Mouse (Mus musculus) forebrain, embryonic 13.5 days (tissue): ENCODE measurements around the gene Cd59a. TPM values are rescaled to one million over a fixed set of nuclear protein-coding genes. Genes with fewer than 3 reads are reported as not detected.
"Not testable (repeated sequence)": the region's sequence is repeated elsewhere in the genome, so short reads cannot be mapped to it uniquely, and the experiment has no call there.

Source experiments
- ATAC-seq: fragments of 200-750 bp; cut with Nextera tagmentation; 2 replicates; pipeline ENCODE4 v1.8.0; 2017
- H3K27ac ChIP-seq: fragments of 300-500 bp; sonication (generic); 2 replicates; pipeline ENCODE4 v1.5.1; 2015; ENCODE audit warnings: inconsistent platforms, mild to moderate bottlenecking, moderate library complexity
- H3K27me3 ChIP-seq: fragments of 300-500 bp; sonication (generic); 2 replicates; pipeline ENCODE4 v1.6.1; 2015; ENCODE audit warnings: mild to moderate bottlenecking, inconsistent platforms
- H3K36me3 ChIP-seq: fragments of 300-500 bp; sonication (generic); 2 replicates; pipeline ENCODE4 v1.6.1; 2015; ENCODE audit warnings: mild to moderate bottlenecking, inconsistent platforms; ENCODE audit not compliant: poor library complexity, severe bottlenecking
- H3K4me1 ChIP-seq: fragments of 300-500 bp; sonication (generic); 2 replicates; pipeline ENCODE4 v1.6.1; 2015; ENCODE audit warnings: inconsistent platforms
- H3K4me2 ChIP-seq: fragments of 300-500 bp; sonication (generic); 2 replicates; pipeline ENCODE4 v1.6.1; 2015; ENCODE audit warnings: inconsistent platforms, mild to moderate bottlenecking, moderate library complexity
- H3K4me3 ChIP-seq: fragments of 300-500 bp; sonication (generic); 2 replicates; pipeline ENCODE4 v1.5.1; 2015; ENCODE audit warnings: mild to moderate bottlenecking, inconsistent platforms
- H3K9ac ChIP-seq: fragments of 300-500 bp; sonication (generic); 2 replicates; pipeline ENCODE4 v1.6.1; 2015; ENCODE audit warnings: mild to moderate bottlenecking, inconsistent platforms
- H3K9me3 ChIP-seq: fragments of 300-500 bp; sonication (generic); replicated peaks from 2 replicates; pipeline ENCODE4 v1.6.1; 2016; ENCODE audit warnings: inconsistent platforms
- WGBS: fragments of 180-500 bp; shearing (Covaris S2); methylation state at CpG from one replicate; pipeline ENCODE4 v1.1.7; 2015; 5-methylcytosine and 5-hydroxymethylcytosine counted together
- polyA plus RNA-seq: library from polyadenylated mRNA; unstranded; fragments of >200 nt; fragmentation: Nextera tagmentation; extraction: Ambion mirVana; gene quantifications from 2 replicates; pipeline ENCODE4 v1.2.1, GENCODE M21; 2015

Cd59a gene
- polyA plus RNA-seq: 7.9 and 8.1 TPM in 2 replicates

- H3K27ac ChIP-seq: no peak within 1 kb of the TSS
- peak within 1 kb of the TSS; percentile 58 for H3K9ac ChIP-seq
- 5% methylated on average over 15 of the region's 15 CpGs for WGBS
Measured at GRCm38 (mm10) chr2:104095741-104096213, at the start of gene Cd59a. Gene Cd59a, plus strand, starts transcription at chr2:104095801.

GRCm38 (mm10) chr2:104058381-104058780 lies 37.2 kb upstream of the Cd59a start:
- 94% methylated on average over 1 of the region's 1 CpGs for WGBS
- no peaks in the 10 kb centered on the region for H3K27me3 ChIP-seq
- no peak overlapping the region for H3K4me2 ChIP-seq
- H3K9ac ChIP-seq: no peak overlapping the region
- no peak for ATAC-seq
- H3K9me3 ChIP-seq: no peaks in the 10 kb centered on the region
- no peak overlapping the region for H3K27ac ChIP-seq
- H3K36me3 ChIP-seq: peaks cover 47% of the 10 kb centered on the region
- no peak overlapping the region for H3K4me3 ChIP-seq
- no peaks in the 10 kb centered on the region for H3K4me1 ChIP-seq

More at GRCm38 (mm10) chr2:104095741-104096213, at the start of gene Cd59a:
- H3K36me3 ChIP-seq: no peaks in the 10 kb centered on the region
- H3K9me3 ChIP-seq: no peaks in the 10 kb centered on the region
- ATAC-seq: peak; percentile 83
- H3K4me2 ChIP-seq: peak within 1 kb of the TSS; percentile 60
- peak within 1 kb of the TSS; percentile 41 for H3K4me3 ChIP-seq
- H3K4me1 ChIP-seq: peaks cover 8% of the 10 kb centered on the region
- no peaks in the 10 kb centered on the region for H3K27me3 ChIP-seq

GRCm38 (mm10) chr2:104058954-104059353 lies 36.6 kb upstream of the Cd59a start:
- Histone ChIP-seq H3K27me3 (no peaks in the 10 kb centered on the region), H3K4me3 (no peak overlapping the region), H3K4me2 (no peak overlapping the region), H3K27ac (no peak overlapping the region), H3K4me1 (no peaks in the 10 kb centered on the region), H3K9me3 (no peaks in the 10 kb centered on the region), H3K36me3 (peaks cover 41% of the 10 kb centered on the region), H3K9ac (no peak overlapping the region)
- 93% methylated on average over 4 of the region's 4 CpGs for WGBS
- ATAC-seq: no peak

GRCm38 (mm10) chr2:104059786-104060185 lies 35.8 kb upstream of the Cd59a start:
- Histone ChIP-seq H3K27me3 (no peaks in the 10 kb centered on the region), H3K4me1 (no peaks in the 10 kb centered on the region), H3K4me3 (no peak overlapping the region), H3K36me3 (peaks cover 33% of the 10 kb centered on the region), H3K4me2 (no peak overlapping the region), H3K9ac (no peak overlapping the region), H3K9me3 (no peaks in the 10 kb centered on the region), H3K27ac (no peak overlapping the region)
- 91% methylated on average over 10 of the region's 10 CpGs for WGBS
- ATAC-seq: no peak

- Histone ChIP-seq H3K27me3 (no peaks in the 10 kb centered on the region), H3K36me3 (peaks cover 25% of the 10 kb centered on the region), H3K9me3 (no peaks in the 10 kb centered on the region), H3K4me3 (no peak overlapping the region), H3K9ac (no peak overlapping the region), H3K4me1 (no peaks in the 10 kb centered on the region), H3K4me2 (no peak overlapping the region), H3K27ac (no peak overlapping the region)
- WGBS: 95% methylated on average over 6 of the region's 6 CpGs
- ATAC-seq: no peak
Measured at GRCm38 (mm10) chr2:104060996-104061395, 34.6 kb upstream of the Cd59a start.

- no peaks in the 10 kb centered on the region for H3K9me3 ChIP-seq
- no peaks in the 10 kb centered on the region for H3K4me1 ChIP-seq
- no peak overlapping the region for H3K9ac ChIP-seq
- H3K4me3 ChIP-seq: no peak overlapping the region
- no peaks in the 10 kb centered on the region for H3K27me3 ChIP-seq
- peaks cover 25% of the 10 kb centered on the region for H3K36me3 ChIP-seq
- H3K27ac ChIP-seq: no peak overlapping the region
- no peak for ATAC-seq
- H3K4me2 ChIP-seq: no peak overlapping the region
Measured at GRCm38 (mm10) chr2:104062665-104063064, 32.9 kb upstream of the Cd59a start.

GRCm38 (mm10) chr2:104064152-104064551 lies 31.4 kb upstream of the Cd59a start:
- 92% methylated on average over 2 of the region's 2 CpGs for WGBS
- no peak for ATAC-seq
- H3K4me1 ChIP-seq: no peaks in the 10 kb centered on the region
- no peaks in the 10 kb centered on the region for H3K27me3 ChIP-seq
- H3K27ac ChIP-seq: no peak overlapping the region
- no peaks in the 10 kb centered on the region for H3K9me3 ChIP-seq
- H3K9ac ChIP-seq: no peak overlapping the region
- H3K4me3 ChIP-seq: no peak overlapping the region
- H3K4me2 ChIP-seq: no peak overlapping the region
- H3K36me3 ChIP-seq: peaks cover 19% of the 10 kb centered on the region

- H3K9ac ChIP-seq, H3K4me1 ChIP-seq, H3K27ac ChIP-seq, H3K36me3 ChIP-seq, ATAC-seq, H3K27me3 ChIP-seq, H3K4me2 ChIP-seq, H3K4me3 ChIP-seq, H3K9me3 ChIP-seq: not testable (repeated sequence)
- 86% methylated on average over 6 of the region's 6 CpGs for WGBS
Measured at GRCm38 (mm10) chr2:104065526-104065925, 30.1 kb upstream of the Cd59a start, which contains the start of gene Gm10912. Gene Gm10912, plus strand, starts transcription at chr2:104065826.

GRCm38 (mm10) chr2:104068450-104068849 lies 27.2 kb upstream of the Cd59a start, which contains the start of gene Gm10799:
Gene Gm10799, minus strand, starts transcription at chr2:104068550.
- not testable (repeated sequence) for H3K4me1 ChIP-seq, H3K4me2 ChIP-seq, H3K4me3 ChIP-seq, H3K27me3 ChIP-seq, H3K9me3 ChIP-seq, H3K36me3 ChIP-seq, H3K9ac ChIP-seq, H3K27ac ChIP-seq, ATAC-seq
- WGBS: 76% methylated on average over 7 of the region's 7 CpGs

GRCm38 (mm10) chr2:104069704-104070185 lies 25.9 kb upstream of the Cd59a start, which contains the start of gene Cd59b:
Gene Cd59b, plus strand, starts transcription at chr2:104069849.
- Histone ChIP-seq H3K9me3 (no peaks in the 10 kb centered on the region), H3K9ac (peak within 1 kb of the TSS; percentile 21; the same call in 1 of the 2 replicates), H3K36me3 (no peaks in the 10 kb centered on the region), H3K4me3 (peak within 1 kb of the TSS; percentile 38), H3K27ac (no peak within 1 kb of the TSS), H3K4me2 (peak within 1 kb of the TSS; percentile 62), H3K4me1 (peaks cover 6% of the 10 kb centered on the region; the same call in 1 of the 2 replicates), H3K27me3 (no peaks in the 10 kb centered on the region)
- peak; percentile 87 for ATAC-seq
- 8% methylated on average over 13 of the region's 13 CpGs for WGBS

- not testable (repeated sequence) for H3K9me3 ChIP-seq, ATAC-seq, H3K27me3 ChIP-seq, H3K9ac ChIP-seq, H3K27ac ChIP-seq, H3K4me2 ChIP-seq, H3K4me3 ChIP-seq, H3K36me3 ChIP-seq, H3K4me1 ChIP-seq
- 78% methylated on average over 5 of the region's 5 CpGs for WGBS
Measured at GRCm38 (mm10) chr2:104078285-104078684, 17.3 kb upstream of the Cd59a start.

GRCm38 (mm10) chr2:104081436-104082050 lies 14.1 kb upstream of the Cd59a start:
- not testable (repeated sequence) for H3K4me3 ChIP-seq, H3K36me3 ChIP-seq, H3K9ac ChIP-seq, H3K27ac ChIP-seq, H3K27me3 ChIP-seq, ATAC-seq, H3K4me2 ChIP-seq, H3K9me3 ChIP-seq, H3K4me1 ChIP-seq
- no CpG with 5 or more reads among the region's 1 CpGs for WGBS

GRCm38 (mm10) chr2:104082474-104082873 lies 13.1 kb upstream of the Cd59a start:
- no peaks in the 10 kb centered on the region for H3K9me3 ChIP-seq
- H3K4me1 ChIP-seq: no peaks in the 10 kb centered on the region
- H3K27ac ChIP-seq: no peak overlapping the region
- no peak for ATAC-seq
- no peaks in the 10 kb centered on the region for H3K36me3 ChIP-seq
- no peak overlapping the region for H3K9ac ChIP-seq
- no peaks in the 10 kb centered on the region for H3K27me3 ChIP-seq
- no peak overlapping the region for H3K4me3 ChIP-seq
- H3K4me2 ChIP-seq: no peak overlapping the region
